Mouse (Mus musculus): ENCODE measurements around the gene Ndufs6. TPM values are rescaled to one million over a fixed set of nuclear protein-coding genes. Genes with fewer than 3 reads are reported as not detected.

Ndufs6 gene
- polyA plus RNA-seq, 1 experiment from 2014 or later, result 232 TPM

GRCm38 (mm10) chr13:73346131-73346530 is 17.8 kb upstream of the Ndufs6 start:
- no peaks in the 10 kb centered on the region for H3K9me3 ChIP-seq (replicated peaks)
- peaks cover 5% of the 10 kb centered on the region; the same call in 1 of the 2 replicates for H3K4me1 ChIP-seq (replicated peaks)
- no peak for ATAC-seq (ENCODE audit: insufficient read depth)
- no peak overlapping the region for H3K4me2 ChIP-seq
- 44% methylated on average over 2 of the region's 2 CpGs for WGBS (ENCODE audit: insufficient replicate concordance)
- H3K27ac ChIP-seq (replicated peaks), result no peak overlapping the region
- no peak overlapping the region for H3K9ac ChIP-seq
- no peak overlapping the region for H3K4me3 ChIP-seq (replicated peaks)
- H3K27me3 ChIP-seq, result no peaks in the 10 kb centered on the region
- no peaks in the 10 kb centered on the region for H3K36me3 ChIP-seq (replicated peaks)

DNA sequence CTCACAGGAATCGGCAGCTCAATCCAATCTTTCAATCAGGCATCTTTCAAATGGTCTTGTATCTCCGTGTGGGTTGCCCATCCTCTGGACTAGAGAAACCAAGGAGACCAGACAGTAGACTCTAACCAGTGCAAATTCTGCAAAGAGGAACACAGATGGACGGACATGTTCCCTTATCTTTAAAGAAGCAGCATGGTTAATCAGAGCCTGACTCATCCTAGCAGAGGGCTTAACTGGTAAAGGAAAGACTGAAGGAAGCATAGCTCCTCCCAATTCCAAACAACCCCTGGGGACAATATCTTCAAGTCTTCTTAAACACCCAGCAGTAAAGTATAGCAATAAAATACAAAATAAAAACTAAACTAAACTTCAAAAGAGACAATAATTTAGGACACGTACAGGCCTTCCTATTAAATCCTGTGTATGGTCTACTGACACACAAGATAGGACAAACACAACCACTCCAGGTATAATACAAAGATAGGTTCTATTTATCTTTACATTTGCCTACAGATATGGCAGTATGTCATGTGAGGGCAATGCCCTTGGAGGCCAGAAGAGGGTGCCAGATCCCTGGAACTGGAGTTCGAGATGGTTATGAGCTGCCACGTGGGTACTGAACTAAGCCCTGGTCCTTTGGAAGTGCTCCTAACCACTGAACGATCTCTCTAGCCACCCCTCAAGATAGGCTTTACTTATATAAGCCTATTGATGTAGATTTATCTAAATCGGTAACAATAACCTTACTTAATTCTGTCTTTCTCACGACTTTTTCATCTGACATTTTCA is 17.0 kb upstream of the Ndufs6 start:
- H3K9ac ChIP-seq, result no peak overlapping the region
- H3K27ac ChIP-seq (replicated peaks), result no peak overlapping the region
- no peak overlapping the region for H3K4me2 ChIP-seq
- no peaks in the 10 kb centered on the region for H3K36me3 ChIP-seq (replicated peaks)
- H3K4me3 ChIP-seq (replicated peaks), result no peak overlapping the region
- H3K4me1 ChIP-seq (replicated peaks), result no peaks in the 10 kb centered on the region
- no peaks in the 10 kb centered on the region for H3K9me3 ChIP-seq (replicated peaks)
- ATAC-seq (ENCODE audit: insufficient read depth), result no peak
- WGBS (ENCODE audit: insufficient replicate concordance), result 44% methylated on average over 9 of the region's 9 CpGs
- H3K27me3 ChIP-seq, result no peaks in the 10 kb centered on the region

DNA sequence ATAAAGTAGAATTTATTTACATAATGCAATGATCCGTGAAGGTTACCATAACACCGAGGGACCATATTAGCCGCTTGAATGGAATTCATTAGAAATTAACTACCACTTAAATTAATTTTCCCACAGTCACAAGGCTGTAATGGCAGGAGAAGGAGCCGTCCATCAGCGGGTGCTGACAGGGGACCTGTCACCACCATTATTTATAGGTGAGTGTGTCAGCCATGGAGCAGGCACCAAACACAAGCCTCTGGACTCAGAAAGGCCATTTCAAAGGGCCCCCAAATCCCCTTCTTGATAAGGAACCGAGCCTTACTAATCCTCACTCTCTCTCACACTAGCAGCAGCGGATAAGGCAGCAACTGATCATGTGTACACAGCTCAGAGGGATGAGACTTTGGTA is 8.4 kb upstream of the Ndufs6 start:
- ATAC-seq (ENCODE audit: insufficient read depth), result no peak

GRCm38 (mm10) chr13:73331736-73332135 is 3.4 kb upstream of the Ndufs6 start:
- ATAC-seq (ENCODE audit: insufficient read depth), result no peak
- peak overlapping the region; percentile 97 for H3K4me2 ChIP-seq
- H3K9me3 ChIP-seq (replicated peaks), result no peaks in the 10 kb centered on the region
- WGBS (ENCODE audit: insufficient replicate concordance), result 28% methylated on average over 3 of the region's 3 CpGs
- H3K27me3 ChIP-seq, result no peaks in the 10 kb centered on the region
- peaks cover under 1% of the 10 kb centered on the region; the same call in 1 of the 2 replicates for H3K36me3 ChIP-seq (replicated peaks)
- peaks cover 50% of the 10 kb centered on the region for H3K4me1 ChIP-seq (replicated peaks)
- peak overlapping the region; percentile 90 for H3K9ac ChIP-seq
- H3K27ac ChIP-seq (replicated peaks), result peak overlapping the region; percentile 73
- H3K4me3 ChIP-seq (replicated peaks), result peak overlapping the region; percentile 93

More for the DNA sequence above, 8.4 kb upstream of the Ndufs6 start:
- Histone ChIP-seq H3K27me3 (no peaks in the 10 kb centered on the region), H3K27ac (replicated peaks) (no peak overlapping the region), H3K4me2 (no peak overlapping the region), H3K4me1 (replicated peaks) (peaks cover 14% of the 10 kb centered on the region), H3K9ac (no peak overlapping the region), H3K4me3 (replicated peaks) (no peak overlapping the region), H3K9me3 (replicated peaks) (no peaks in the 10 kb centered on the region), H3K36me3 (replicated peaks) (no peaks in the 10 kb centered on the region)
- 50% methylated on average over 7 of the region's 7 CpGs for WGBS (ENCODE audit: insufficient replicate concordance)

DNA sequence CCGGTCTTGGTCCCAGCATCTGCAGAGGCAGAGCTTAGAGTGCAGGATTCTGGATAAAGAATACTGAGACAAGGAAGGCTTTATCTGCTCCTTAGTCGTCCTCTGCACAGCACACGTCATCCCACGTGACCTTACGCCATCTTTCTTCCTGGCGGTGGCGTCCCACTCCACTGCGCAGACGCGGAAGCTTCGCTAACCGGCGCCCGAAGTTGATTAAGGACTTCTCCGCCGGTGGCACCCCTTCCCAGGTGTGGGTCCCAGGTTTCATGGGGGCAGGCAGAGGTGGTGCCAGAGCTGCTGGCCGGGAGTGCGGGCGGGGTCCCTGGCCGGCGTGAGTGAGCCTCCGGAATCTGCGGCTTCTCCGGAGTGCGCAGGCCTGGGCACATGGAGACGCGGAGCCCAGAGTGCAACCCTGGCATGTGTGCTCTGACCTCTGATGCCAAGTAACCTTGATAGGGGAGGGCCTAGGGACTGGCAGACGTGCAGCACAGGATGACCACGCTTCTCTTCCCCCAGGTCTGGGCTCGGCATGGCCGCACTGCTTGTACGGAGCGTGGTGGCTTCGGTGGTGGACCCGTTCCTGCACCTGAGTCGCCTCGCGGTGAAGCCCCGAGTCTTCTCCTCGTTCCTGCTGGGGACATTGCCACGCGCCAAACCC is 2.6 kb upstream of the Ndufs6 start:
- Histone ChIP-seq H3K27ac (replicated peaks) (peak overlapping the region; percentile 73), H3K9ac (peak overlapping the region; percentile 90), H3K4me3 (replicated peaks) (peak overlapping the region; percentile 93), H3K27me3 (no peaks in the 10 kb centered on the region), H3K36me3 (replicated peaks) (peaks cover 8% of the 10 kb centered on the region), H3K9me3 (replicated peaks) (no peaks in the 10 kb centered on the region), H3K4me1 (replicated peaks) (peaks cover 52% of the 10 kb centered on the region), H3K4me2 (peak overlapping the region; percentile 97)
- WGBS (ENCODE audit: insufficient replicate concordance), result under 1% methylated on average over 42 of the region's 42 CpGs
- peak; percentile 81 for ATAC-seq (ENCODE audit: insufficient read depth)

- peaks cover 18% of the 10 kb centered on the region for H3K4me1 ChIP-seq (replicated peaks)
- 82% methylated on average over 4 of the region's 4 CpGs for WGBS (ENCODE audit: insufficient replicate concordance)
- peaks cover 71% of the 10 kb centered on the region for H3K36me3 ChIP-seq (replicated peaks)
- no peak overlapping the region for H3K9ac ChIP-seq
- H3K4me3 ChIP-seq (replicated peaks), result no peak overlapping the region
- H3K27ac ChIP-seq (replicated peaks), result no peak overlapping the region
- no peaks in the 10 kb centered on the region for H3K27me3 ChIP-seq
- H3K4me2 ChIP-seq, result no peak overlapping the region
- H3K9me3 ChIP-seq (replicated peaks), result no peaks in the 10 kb centered on the region
- no peak for ATAC-seq (ENCODE audit: insufficient read depth)
Measured at GRCm38 (mm10) chr13:73323406-73323805, 4.9 kb downstream of the Ndufs6 start.

DNA sequence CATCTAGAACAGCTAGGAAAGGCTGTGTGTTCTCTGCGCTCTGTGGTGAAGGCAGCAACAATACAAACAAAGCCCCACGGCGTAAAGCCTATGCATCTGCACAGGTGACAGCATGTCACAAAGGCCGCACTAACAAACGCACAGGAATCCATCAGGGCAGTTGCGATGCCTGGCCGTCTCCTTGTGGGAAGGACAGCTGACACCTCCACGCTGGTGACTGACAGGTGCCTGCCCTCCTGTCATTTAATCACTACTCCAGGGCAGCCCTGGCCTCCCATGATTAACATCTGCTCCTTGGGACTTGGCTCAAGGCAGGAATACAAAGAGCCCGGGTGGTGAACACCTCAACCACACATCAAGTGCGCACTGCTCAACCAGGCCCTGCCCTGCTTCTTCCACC is 5.7 kb downstream of the Ndufs6 start:
- H3K9me3 ChIP-seq (replicated peaks), result no peaks in the 10 kb centered on the region
- H3K27ac ChIP-seq (replicated peaks), result no peak overlapping the region
- peaks cover 78% of the 10 kb centered on the region for H3K36me3 ChIP-seq (replicated peaks)
- peaks cover 16% of the 10 kb centered on the region for H3K4me1 ChIP-seq (replicated peaks)
- H3K9ac ChIP-seq, result no peak overlapping the region
- H3K4me2 ChIP-seq, result no peak overlapping the region
- H3K27me3 ChIP-seq, result no peaks in the 10 kb centered on the region
- H3K4me3 ChIP-seq (replicated peaks), result no peak overlapping the region
- WGBS (ENCODE audit: insufficient replicate concordance), result 83% methylated on average over 10 of the region's 10 CpGs
- ATAC-seq (ENCODE audit: insufficient read depth), result no peak

DNA sequence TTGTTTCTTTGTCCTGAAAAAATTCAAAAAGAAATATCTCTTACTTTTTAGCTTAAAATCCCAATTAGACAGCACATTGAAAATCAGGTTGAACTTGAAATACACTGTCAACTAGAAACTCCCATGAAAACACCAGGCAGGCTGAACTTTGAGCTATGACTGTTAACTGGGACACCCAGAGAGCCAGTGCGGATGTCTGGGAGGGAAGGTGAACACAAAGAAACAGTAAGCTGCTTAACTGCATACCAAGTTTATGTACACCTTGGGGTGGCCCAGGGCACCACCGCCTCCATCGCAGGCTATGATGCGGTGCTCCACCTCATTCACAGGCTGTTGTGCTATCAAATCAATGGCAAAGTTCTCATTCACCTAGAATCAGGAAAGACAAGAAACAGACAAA is 8.3 kb downstream of the Ndufs6 start:
- Histone ChIP-seq H3K27me3 (no peaks in the 10 kb centered on the region), H3K4me1 (replicated peaks) (no peaks in the 10 kb centered on the region), H3K9me3 (replicated peaks) (no peaks in the 10 kb centered on the region), H3K4me2 (no peak overlapping the region), H3K36me3 (replicated peaks) (peaks cover 71% of the 10 kb centered on the region), H3K4me3 (replicated peaks) (no peak overlapping the region), H3K9ac (no peak overlapping the region), H3K27ac (replicated peaks) (no peak overlapping the region)
- 89% methylated on average over 4 of the region's 4 CpGs for WGBS (ENCODE audit: insufficient replicate concordance)
- ATAC-seq (ENCODE audit: insufficient read depth), result no peak

GRCm38 (mm10) chr13:73310183-73310929 is 18.0 kb downstream of the Ndufs6 start:
- H3K9ac ChIP-seq, result no peak overlapping the region
- WGBS (ENCODE audit: insufficient replicate concordance), result 22% methylated on average over 8 of the region's 8 CpGs
- no peaks in the 10 kb centered on the region for H3K9me3 ChIP-seq (replicated peaks)
- H3K4me3 ChIP-seq (replicated peaks), result no peak overlapping the region
- no peaks in the 10 kb centered on the region for H3K4me1 ChIP-seq (replicated peaks)
- no peaks in the 10 kb centered on the region for H3K36me3 ChIP-seq (replicated peaks)
- peaks cover 8% of the 10 kb centered on the region; the same call in 1 of the 2 replicates for H3K27me3 ChIP-seq
- no peak overlapping the region for H3K4me2 ChIP-seq
- no peak overlapping the region for H3K27ac ChIP-seq (replicated peaks)
- ATAC-seq (ENCODE audit: insufficient read depth), result no peak

GRCm38 (mm10) chr13:73306430-73306829 is 21.9 kb downstream of the Ndufs6 start:
- no peak overlapping the region for H3K9ac ChIP-seq

GRCm38 (mm10) chr13:73306085-73306410 is 22.3 kb downstream of the Ndufs6 start:
- 55% methylated on average over 4 of the region's 4 CpGs for WGBS (ENCODE audit: insufficient replicate concordance)
- ATAC-seq (ENCODE audit: insufficient read depth), result no peak
- H3K36me3 ChIP-seq (replicated peaks), result no peaks in the 10 kb centered on the region
- peaks cover 8% of the 10 kb centered on the region; the same call in 1 of the 2 replicates for H3K27me3 ChIP-seq
- no peak overlapping the region for H3K4me2 ChIP-seq
- H3K4me1 ChIP-seq (replicated peaks), result no peaks in the 10 kb centered on the region
- no peaks in the 10 kb centered on the region for H3K9me3 ChIP-seq (replicated peaks)
- no peak overlapping the region for H3K27ac ChIP-seq (replicated peaks)
- H3K9ac ChIP-seq, result no peak overlapping the region
- H3K4me3 ChIP-seq (replicated peaks), result no peak overlapping the region

More at GRCm38 (mm10) chr13:73306430-73306829, 21.9 kb downstream of the Ndufs6 start:
- H3K4me2 ChIP-seq, result no peak overlapping the region
- H3K36me3 ChIP-seq (replicated peaks), result no peaks in the 10 kb centered on the region
- 67% methylated on average over 4 of the region's 4 CpGs for WGBS (ENCODE audit: insufficient replicate concordance)
- peaks cover 8% of the 10 kb centered on the region; the same call in 1 of the 2 replicates for H3K27me3 ChIP-seq
- no peak overlapping the region for H3K4me3 ChIP-seq (replicated peaks)
- ATAC-seq (ENCODE audit: insufficient read depth), result no peak
- H3K27ac ChIP-seq (replicated peaks), result no peak overlapping the region
- H3K4me1 ChIP-seq (replicated peaks), result no peaks in the 10 kb centered on the region
- no peaks in the 10 kb centered on the region for H3K9me3 ChIP-seq (replicated peaks)
